Mouse (Mus musculus): ENCODE measurements around the gene BC147527. TPM values are rescaled to one million over a fixed set of nuclear protein-coding genes. Genes with fewer than 3 reads are reported as not detected.
"Not testable (repeated sequence)": the region's sequence is repeated elsewhere in the genome, so short reads cannot be mapped to it uniquely, and the experiment has no call there.

The BC147527 gene
- 4.8 and 5.3 TPM in 2 replicates for total RNA-seq (2012; rRNA removed)

DNA sequence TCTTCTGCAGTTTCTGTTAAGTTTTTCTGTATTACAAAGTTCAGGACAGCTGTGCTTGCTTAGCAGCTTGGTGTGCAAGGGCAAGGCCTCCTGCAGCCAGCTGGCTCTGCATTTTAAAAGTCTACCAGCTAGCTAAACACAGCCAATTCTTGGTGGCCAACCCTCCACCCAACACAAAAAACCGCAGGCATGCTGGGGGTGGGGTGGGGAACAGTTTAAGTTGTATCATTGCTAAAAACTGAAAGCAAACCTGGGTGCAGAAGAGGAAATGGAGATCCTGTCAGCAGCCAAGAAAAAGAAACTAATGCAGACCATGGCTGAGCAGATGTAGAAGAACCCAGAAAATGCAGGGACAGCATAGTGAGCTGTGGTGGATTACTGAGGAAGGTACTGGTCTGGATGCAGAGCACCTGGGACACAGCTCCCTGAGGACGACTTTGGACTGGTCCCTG, at the start of gene BC147527:
Gene BC147527, plus strand, starts transcription at position 402 of the 452 bp plus-strand sequence.
- Histone ChIP-seq H3K27ac (ENCODE audit: insufficient read depth, low read depth, low read length, poor library complexity, severe bottlenecking) (no peak within 1 kb of the TSS), H3K9me3 (ENCODE audit: control insufficient read depth, insufficient read depth, low read depth, low read length) (no peaks in the 10 kb centered on the region), H3K9ac (ENCODE audit: insufficient read depth, low read depth, low read length, poor library complexity, severe bottlenecking) (no peak within 1 kb of the TSS), H3K4me1 (ENCODE audit: control insufficient read depth in 2 of 2, insufficient read depth in 2 of 2, low read length in 2 of 2, poor library complexity in 1 of 2) (no peaks in the 10 kb centered on the region), H3K36me3 (ENCODE audit: control insufficient read depth, insufficient read depth, low read length, poor library complexity, severe bottlenecking) (no peaks in the 10 kb centered on the region), H3K4me3 (ENCODE audit: insufficient read depth in 1 of 2, low read depth in 1 of 2, low read length in 2 of 2, poor library complexity in 1 of 2, severe bottlenecking in 1 of 2) (no peak within 1 kb of the TSS)
- TF ChIP-seq CHD2 (IDR thresholded peaks at IDR 0.05; ENCODE audit: low read depth, low read length) (no peak), ZC3H11A (IDR thresholded peaks at IDR 0.05; ENCODE audit: borderline replicate concordance, low read depth, low read length) (no peak)
- no peak for DNase-seq (ENCODE audit: low read depth, low spot score)
- in situ Hi-C loops (cut with MboI; ENCODE audit: low sequenced_read_pairs in 2 of 2, unreplicated experiment in 2 of 2) = no loop called here

DNA sequence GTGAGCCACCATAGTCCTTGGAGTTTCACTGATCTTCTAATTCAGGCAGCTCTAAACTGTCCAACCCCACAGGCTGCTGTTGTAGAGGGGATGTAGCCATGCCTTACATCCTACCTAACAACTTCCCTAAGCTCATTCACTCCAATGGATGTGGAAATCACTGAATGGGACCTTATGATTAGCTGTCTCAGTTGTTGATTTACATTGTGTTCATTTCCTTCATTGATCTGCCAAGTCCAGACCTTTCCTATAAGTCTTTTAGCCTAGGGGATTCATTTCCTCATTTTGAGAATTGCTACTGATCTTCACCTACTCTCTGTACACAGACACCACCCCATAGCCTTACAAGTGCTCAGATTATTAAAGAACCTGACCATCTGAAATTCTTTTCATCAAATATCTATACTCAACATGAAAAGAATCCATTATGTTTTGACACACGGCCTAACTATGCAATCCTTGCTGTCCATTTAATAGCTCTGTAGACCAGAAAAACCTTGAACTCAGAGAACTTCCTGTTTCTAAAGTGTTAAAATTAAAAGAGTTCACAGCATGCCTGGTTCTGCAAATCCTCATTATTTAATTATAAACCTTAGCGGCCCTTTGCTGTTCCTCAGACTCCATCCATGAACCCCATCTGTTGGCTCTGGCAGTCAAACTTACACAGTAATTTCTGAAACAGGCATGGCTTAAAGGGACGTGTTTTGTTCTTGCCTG, 48.8 kb upstream of the BC147527 start:
- H3K4me3 ChIP-seq (ENCODE audit: insufficient read depth in 1 of 2, low read depth in 1 of 2, low read length in 2 of 2, poor library complexity in 1 of 2, severe bottlenecking in 1 of 2); H3K36me3 ChIP-seq (ENCODE audit: control insufficient read depth, insufficient read depth, low read length, poor library complexity, severe bottlenecking); DNase-seq (ENCODE audit: low read depth, low spot score); H3K9ac ChIP-seq (ENCODE audit: insufficient read depth, low read depth, low read length, poor library complexity, severe bottlenecking); H3K9me3 ChIP-seq (ENCODE audit: control insufficient read depth, insufficient read depth, low read depth, low read length); in situ Hi-C loops (cut with MboI; ENCODE audit: low sequenced_read_pairs in 2 of 2, unreplicated experiment in 2 of 2); H3K4me1 ChIP-seq (ENCODE audit: control insufficient read depth in 2 of 2, insufficient read depth in 2 of 2, low read length in 2 of 2, poor library complexity in 1 of 2); H3K27ac ChIP-seq (ENCODE audit: insufficient read depth, low read depth, low read length, poor library complexity, severe bottlenecking): not testable (repeated sequence)

DNA sequence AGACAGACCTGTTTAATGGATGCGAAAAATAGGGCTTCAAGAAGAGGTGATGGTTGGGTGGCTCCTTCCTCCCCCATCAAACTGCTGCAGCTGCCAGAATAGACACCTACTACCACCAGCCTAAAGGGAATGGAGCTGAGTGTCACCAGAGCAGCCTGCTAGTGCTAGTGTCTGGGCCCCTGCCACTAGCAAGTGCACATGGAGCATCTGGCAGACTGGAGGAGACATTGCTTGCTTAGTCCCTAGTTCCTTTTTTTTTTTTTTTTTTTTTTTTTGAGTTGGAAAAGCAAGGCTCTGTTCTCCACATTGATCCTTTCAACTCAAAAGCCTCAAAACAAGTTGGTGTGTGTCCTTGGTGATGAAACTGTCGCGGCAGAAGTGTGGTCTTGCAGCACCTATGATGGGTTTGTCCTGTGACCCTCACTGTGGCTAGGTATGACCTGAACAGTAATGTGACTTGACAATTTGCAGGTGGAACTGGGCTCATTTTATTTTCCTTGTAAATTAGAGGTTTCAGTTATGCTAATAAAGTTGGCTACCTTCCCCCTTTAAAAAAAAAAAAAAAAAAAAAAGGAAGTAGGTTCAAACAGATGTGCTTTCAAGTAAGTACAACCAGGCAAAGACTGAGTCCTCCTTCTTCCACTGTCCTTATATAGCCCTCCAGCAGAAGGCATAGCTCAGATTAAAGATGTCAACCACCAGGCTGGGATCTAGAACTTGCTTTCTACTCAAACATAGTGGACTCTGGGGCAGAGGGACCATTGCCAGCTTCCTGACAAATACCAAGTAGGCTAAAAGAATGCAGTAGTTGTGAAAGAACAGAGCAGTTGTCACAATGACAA, 41.2 kb upstream of the BC147527 start:
- H3K27ac ChIP-seq (ENCODE audit: insufficient read depth, low read depth, low read length, poor library complexity, severe bottlenecking); in situ Hi-C loops (cut with MboI; ENCODE audit: low sequenced_read_pairs in 2 of 2, unreplicated experiment in 2 of 2); DNase-seq (ENCODE audit: low read depth, low spot score); H3K4me1 ChIP-seq (ENCODE audit: control insufficient read depth in 2 of 2, insufficient read depth in 2 of 2, low read length in 2 of 2, poor library complexity in 1 of 2); H3K9ac ChIP-seq (ENCODE audit: insufficient read depth, low read depth, low read length, poor library complexity, severe bottlenecking); H3K36me3 ChIP-seq (ENCODE audit: control insufficient read depth, insufficient read depth, low read length, poor library complexity, severe bottlenecking); H3K4me3 ChIP-seq (ENCODE audit: insufficient read depth in 1 of 2, low read depth in 1 of 2, low read length in 2 of 2, poor library complexity in 1 of 2, severe bottlenecking in 1 of 2); H3K9me3 ChIP-seq (ENCODE audit: control insufficient read depth, insufficient read depth, low read depth, low read length): not testable (repeated sequence)

DNA sequence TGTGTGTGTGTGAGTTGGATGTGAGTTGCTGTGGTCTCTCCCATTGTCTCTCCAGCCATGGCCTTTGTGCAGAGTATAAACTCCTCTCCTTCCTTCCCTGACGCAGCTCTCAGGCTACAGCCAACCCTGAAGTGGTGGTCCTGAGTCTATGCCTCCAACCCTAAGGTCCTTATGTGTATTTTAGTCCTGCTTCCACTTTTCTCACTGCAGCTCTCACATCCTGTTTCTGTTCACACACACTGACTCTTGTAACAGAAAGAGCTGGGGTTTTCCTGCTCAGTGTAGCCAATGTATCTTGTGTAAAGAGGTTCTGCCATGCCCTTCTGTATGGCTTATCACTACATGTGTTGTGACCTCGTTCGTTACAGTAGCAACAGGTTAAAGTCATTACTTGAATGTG, 40.5 kb upstream of the BC147527 start:
- in situ Hi-C loops (cut with MboI; ENCODE audit: low sequenced_read_pairs in 2 of 2, unreplicated experiment in 2 of 2); H3K4me1 ChIP-seq (ENCODE audit: control insufficient read depth in 2 of 2, insufficient read depth in 2 of 2, low read length in 2 of 2, poor library complexity in 1 of 2); H3K36me3 ChIP-seq (ENCODE audit: control insufficient read depth, insufficient read depth, low read length, poor library complexity, severe bottlenecking); H3K4me3 ChIP-seq (ENCODE audit: insufficient read depth in 1 of 2, low read depth in 1 of 2, low read length in 2 of 2, poor library complexity in 1 of 2, severe bottlenecking in 1 of 2); H3K9me3 ChIP-seq (ENCODE audit: control insufficient read depth, insufficient read depth, low read depth, low read length); DNase-seq (ENCODE audit: low read depth, low spot score); H3K27ac ChIP-seq (ENCODE audit: insufficient read depth, low read depth, low read length, poor library complexity, severe bottlenecking); H3K9ac ChIP-seq (ENCODE audit: insufficient read depth, low read depth, low read length, poor library complexity, severe bottlenecking): not testable (repeated sequence)

DNA sequence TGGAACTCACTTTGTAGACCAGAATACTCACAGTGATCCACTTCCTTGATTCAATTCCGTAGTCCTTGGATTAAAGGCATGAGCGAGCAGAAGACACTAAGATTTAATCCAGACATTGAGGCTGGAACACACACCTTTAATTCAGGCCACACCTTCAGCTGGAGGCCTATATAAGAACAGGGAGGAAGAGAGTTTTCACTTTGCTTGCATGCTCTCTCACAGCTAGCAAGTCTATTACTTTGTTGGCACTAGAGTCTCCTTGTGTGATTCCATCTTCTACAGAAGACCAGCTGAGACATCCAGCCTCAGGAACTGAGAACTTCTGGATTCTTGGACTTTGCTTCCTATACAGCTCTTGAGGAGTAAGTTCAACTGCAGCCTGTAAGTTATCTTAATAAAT, 37.3 kb upstream of the BC147527 start, which contains the start of gene AF067061:
Gene AF067061, plus strand, starts transcription at position 245 of the 400 bp plus-strand sequence.
- H3K27ac ChIP-seq (ENCODE audit: insufficient read depth, low read depth, low read length, poor library complexity, severe bottlenecking); H3K36me3 ChIP-seq (ENCODE audit: control insufficient read depth, insufficient read depth, low read length, poor library complexity, severe bottlenecking); H3K4me1 ChIP-seq (ENCODE audit: control insufficient read depth in 2 of 2, insufficient read depth in 2 of 2, low read length in 2 of 2, poor library complexity in 1 of 2); DNase-seq (ENCODE audit: low read depth, low spot score); H3K4me3 ChIP-seq (ENCODE audit: insufficient read depth in 1 of 2, low read depth in 1 of 2, low read length in 2 of 2, poor library complexity in 1 of 2, severe bottlenecking in 1 of 2); in situ Hi-C loops (cut with MboI; ENCODE audit: low sequenced_read_pairs in 2 of 2, unreplicated experiment in 2 of 2); H3K9me3 ChIP-seq (ENCODE audit: control insufficient read depth, insufficient read depth, low read depth, low read length); H3K9ac ChIP-seq (ENCODE audit: insufficient read depth, low read depth, low read length, poor library complexity, severe bottlenecking): not testable (repeated sequence)

DNA sequence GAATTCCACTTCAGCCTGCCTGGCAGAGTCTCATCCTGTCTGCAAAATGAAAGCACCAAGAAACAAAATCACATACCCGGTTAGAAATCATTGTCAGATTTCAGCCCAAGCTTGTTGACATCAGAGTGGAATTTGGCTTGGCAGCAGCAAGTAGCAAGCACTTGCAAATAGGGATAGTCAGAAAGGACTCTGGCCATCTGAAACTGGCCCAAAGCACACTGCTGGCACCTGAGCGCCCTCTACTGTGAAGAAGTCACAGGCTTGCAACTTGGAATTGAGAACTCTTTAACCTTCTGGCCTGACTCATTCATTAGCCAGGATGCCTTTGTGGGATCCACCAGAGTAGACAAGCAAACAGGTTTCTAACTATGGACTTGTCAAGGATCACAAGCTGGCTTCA, 22.4 kb upstream of the BC147527 start:
- in situ Hi-C loops (cut with MboI; ENCODE audit: low sequenced_read_pairs in 2 of 2, unreplicated experiment in 2 of 2); DNase-seq (ENCODE audit: low read depth, low spot score); H3K4me1 ChIP-seq (ENCODE audit: control insufficient read depth in 2 of 2, insufficient read depth in 2 of 2, low read length in 2 of 2, poor library complexity in 1 of 2); H3K4me3 ChIP-seq (ENCODE audit: insufficient read depth in 1 of 2, low read depth in 1 of 2, low read length in 2 of 2, poor library complexity in 1 of 2, severe bottlenecking in 1 of 2); H3K9me3 ChIP-seq (ENCODE audit: control insufficient read depth, insufficient read depth, low read depth, low read length); H3K27ac ChIP-seq (ENCODE audit: insufficient read depth, low read depth, low read length, poor library complexity, severe bottlenecking); H3K9ac ChIP-seq (ENCODE audit: insufficient read depth, low read depth, low read length, poor library complexity, severe bottlenecking); H3K36me3 ChIP-seq (ENCODE audit: control insufficient read depth, insufficient read depth, low read length, poor library complexity, severe bottlenecking): not testable (repeated sequence)

All from ES-E14 (cell line).